Mouse (Mus musculus): ENCODE data around the gene Rab3c.

DNA sequence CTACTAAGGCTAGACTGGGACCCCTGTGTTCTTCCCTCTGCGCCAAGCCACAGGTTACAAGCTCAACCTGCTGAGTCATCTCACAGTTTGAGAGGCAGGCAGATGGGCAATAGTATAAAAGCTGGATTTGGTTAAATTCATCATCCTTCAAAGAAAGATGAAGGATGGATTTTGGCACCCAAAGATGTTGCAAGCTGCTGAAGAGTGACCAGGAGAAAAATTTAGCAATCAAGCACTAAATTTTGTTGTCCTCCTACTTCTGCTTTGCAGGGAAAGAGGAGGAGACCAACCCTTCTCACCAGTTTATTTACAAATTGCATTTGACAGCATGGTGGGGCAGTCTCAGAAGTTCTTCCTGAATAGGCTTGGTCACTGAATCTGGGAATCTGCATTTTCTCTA lies 90.8 kb downstream of the Rab3c start:
- no peak for TF ChIP-seq POLR2A (IDR thresholded peaks at IDR 0.05; ENCODE audit: low read depth, low read length)
- TF ChIP-seq MAX (IDR thresholded peaks at IDR 0.05; ENCODE audit: low read length) = no peak
- no peak for TF ChIP-seq EP300 (IDR thresholded peaks at IDR 0.05; ENCODE audit: low read length)
- TF ChIP-seq CHD2 (IDR thresholded peaks at IDR 0.05; ENCODE audit: low read length) = no peak
- TF ChIP-seq JUND (conservative IDR thresholded peaks at IDR 0.05; ENCODE audit: low read depth, low read length) = no peak
- TF ChIP-seq MAFK (IDR thresholded peaks at IDR 0.05; ENCODE audit: insufficient replicate concordance, low read length) = no peak
- TF ChIP-seq CTCF (conservative IDR thresholded peaks at IDR 0.05 in 1 of 2, IDR thresholded peaks at IDR 0.05 in 1 of 2; ENCODE audit: low read depth in 2 of 2, low read length in 2 of 2) = no peak
- TF ChIP-seq RCOR1 (conservative IDR thresholded peaks at IDR 0.05; ENCODE audit: low read depth, low read length) = no peak
- TF ChIP-seq USF1 (IDR thresholded peaks at IDR 0.05; ENCODE audit: low read depth, low read length) = no peak
- no peak for TF ChIP-seq NRF1 (IDR thresholded peaks at IDR 0.05; ENCODE audit: low read depth, low read length)
